Mouse (Mus musculus): ENCODE data around the gene Tmem262. TPM values are rescaled to one million over a fixed set of nuclear protein-coding genes. Genes with fewer than 3 reads are reported as not detected.

The Tmem262 gene
- polyA plus RNA-seq, 1 experiment from 2014 or later: not detected

DNA sequence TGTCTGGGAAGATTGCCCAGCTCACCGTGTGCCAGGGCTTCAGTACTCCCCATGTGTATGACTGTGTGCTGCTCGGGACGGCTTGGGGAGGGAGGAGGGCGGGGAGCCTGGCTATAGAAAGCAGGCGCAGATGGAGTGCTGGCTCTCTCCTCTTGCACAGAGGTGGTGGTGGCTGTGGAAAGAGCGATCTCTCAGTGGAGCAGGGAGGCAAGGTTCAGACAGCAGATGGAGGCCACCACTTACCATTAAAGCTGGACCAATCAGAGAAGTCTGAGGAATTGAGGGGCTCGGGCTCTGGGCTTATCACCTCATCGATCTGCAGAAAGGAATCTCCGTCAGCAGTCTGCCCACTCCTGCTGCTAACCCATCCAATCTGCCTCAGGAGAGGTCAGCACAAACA is 2.3 kb downstream of the Tmem262 start, which contains the start of gene Gm28374:
Gm28374 (minus strand) TSS at position 101 of the 400 bp plus-strand sequence.
- WGBS: 91% methylated on average over 9 of the region's 9 CpGs

DNA sequence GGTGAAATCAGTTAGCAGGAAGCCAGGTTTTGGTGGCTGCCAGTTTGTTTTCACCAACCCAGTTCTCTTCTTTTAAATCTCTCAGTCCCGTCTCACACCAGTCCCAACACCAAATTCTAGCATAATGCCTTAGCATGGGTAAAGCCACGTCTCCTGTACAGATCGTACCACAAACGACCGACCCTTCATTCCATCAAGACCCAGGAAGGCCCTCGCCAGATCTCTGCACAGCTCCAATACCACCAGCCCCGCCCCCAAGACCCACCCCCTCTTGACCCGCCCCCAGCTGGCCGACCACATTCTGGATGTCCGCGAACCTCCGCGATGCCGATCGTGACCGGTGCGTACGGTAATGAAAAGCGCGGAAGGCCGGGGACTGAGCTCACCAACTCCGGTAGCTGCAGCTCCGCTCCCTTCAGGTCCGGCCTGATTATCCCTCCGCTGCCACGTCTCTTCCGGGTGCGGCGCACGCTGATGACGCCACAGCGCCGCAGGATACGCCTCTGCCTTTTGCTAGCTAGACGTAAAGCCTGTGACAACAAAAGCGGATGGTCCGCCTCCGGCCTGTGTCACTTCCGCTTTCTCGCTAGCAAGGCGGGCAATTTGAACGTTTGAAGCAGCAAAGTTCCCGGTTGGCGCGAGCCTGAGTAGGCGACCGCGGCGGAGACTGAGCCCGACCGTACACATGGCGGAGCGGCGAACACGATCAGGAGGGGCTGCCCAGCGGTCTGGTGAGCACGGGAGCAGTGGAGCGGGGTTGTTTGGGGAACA is 4.8 kb downstream of the Tmem262 start, which contains the start of the genes Zfpl1 and Cdca5:
Zfpl1 (minus strand) TSS at position 479 of the 771 bp plus-strand sequence.
Cdca5 (plus strand) TSS at position 506 of the 771 bp plus-strand sequence.
- Histone ChIP-seq H3K27ac (ENCODE audit: low read depth, low read length) (peak within 1 kb of the TSS; percentile 30; the same call in 1 of the 2 replicates), H3K4me3 (ENCODE audit: low read depth, low read length) (peak within 1 kb of the TSS; percentile 80), H3K27me3 (ENCODE audit: control insufficient read depth, insufficient read depth, low read length) (no peaks in the 10 kb centered on the region), H3K4me1 (ENCODE audit: control insufficient read depth, insufficient read depth, low read length) (peaks cover 12% of the 10 kb centered on the region), H3K36me3 (ENCODE audit: control insufficient read depth, insufficient read depth, low read length) (peaks cover 12% of the 10 kb centered on the region), H3K9ac (ENCODE audit: low read length) (peak within 1 kb of the TSS; percentile 77), H3K9me3 (ENCODE audit: control insufficient read depth, low read length) (no peaks in the 10 kb centered on the region), H3K4me2 (peak within 1 kb of the TSS; percentile 80)
- DNase-seq (ENCODE audit: low spot score, missing footprints): peak; percentile 100
- ATAC-seq (ENCODE audit: low FRiP score): peak; percentile 92
- WGBS: under 1% methylated on average over 58 of the region's 58 CpGs

More for the DNA sequence above, 2.3 kb downstream of the Tmem262 start, which contains the start of gene Gm28374:
- Histone ChIP-seq H3K9ac (ENCODE audit: low read length) (no peak within 1 kb of the TSS), H3K36me3 (ENCODE audit: control insufficient read depth, insufficient read depth, low read length) (peaks cover 11% of the 10 kb centered on the region), H3K9me3 (ENCODE audit: control insufficient read depth, low read length) (no peaks in the 10 kb centered on the region), H3K4me2 (no peak within 1 kb of the TSS), H3K27me3 (ENCODE audit: control insufficient read depth, insufficient read depth, low read length) (no peaks in the 10 kb centered on the region), H3K4me3 (ENCODE audit: low read depth, low read length) (no peak within 1 kb of the TSS), H3K4me1 (ENCODE audit: control insufficient read depth, insufficient read depth, low read length) (peaks cover 12% of the 10 kb centered on the region), H3K27ac (ENCODE audit: low read depth, low read length) (no peak within 1 kb of the TSS)
- DNase-seq (ENCODE audit: low spot score, missing footprints) (no peak), ATAC-seq (ENCODE audit: low FRiP score) (no peak)

DNA sequence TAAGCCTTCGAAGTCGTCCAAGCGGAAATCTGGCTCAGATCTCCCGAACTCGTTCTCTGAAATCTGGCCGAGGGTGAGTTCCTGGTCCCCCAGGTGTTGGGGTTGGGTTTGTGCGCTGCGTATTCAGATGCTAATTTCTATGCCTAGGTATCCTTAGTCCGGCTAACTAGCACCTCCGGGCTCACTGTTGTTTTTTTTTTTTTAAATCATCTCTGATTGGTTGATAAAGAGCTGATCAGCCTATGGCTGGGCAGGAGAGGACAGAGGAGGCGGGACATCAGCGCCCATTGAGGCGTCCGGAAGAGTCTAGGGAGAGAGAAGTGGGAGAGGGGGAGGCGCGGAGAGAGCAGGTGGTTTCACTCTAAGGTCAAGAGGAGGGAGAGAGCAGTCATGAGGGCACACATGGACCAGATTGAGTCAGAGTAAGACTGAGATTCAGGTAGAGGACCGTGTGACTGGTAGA is 5.6 kb downstream of the Tmem262 start:
- peak overlapping the region; percentile 70 for H3K9ac ChIP-seq (ENCODE audit: low read length)
- no peaks in the 10 kb centered on the region for H3K27me3 ChIP-seq (ENCODE audit: control insufficient read depth, insufficient read depth, low read length)
- peak; percentile 81 for ATAC-seq (ENCODE audit: low FRiP score)
- H3K4me3 ChIP-seq (ENCODE audit: low read depth, low read length): peak overlapping the region; percentile 80
- under 1% methylated on average over 17 of the region's 17 CpGs for WGBS
- peaks cover 12% of the 10 kb centered on the region for H3K4me1 ChIP-seq (ENCODE audit: control insufficient read depth, insufficient read depth, low read length)
- no peaks in the 10 kb centered on the region for H3K9me3 ChIP-seq (ENCODE audit: control insufficient read depth, low read length)
- peaks cover 13% of the 10 kb centered on the region for H3K36me3 ChIP-seq (ENCODE audit: control insufficient read depth, insufficient read depth, low read length)
- peak overlapping the region; percentile 80 for H3K4me2 ChIP-seq
- H3K27ac ChIP-seq (ENCODE audit: low read depth, low read length): no peak overlapping the region; the same call in 1 of the 2 replicates
- peak; percentile 94 for DNase-seq (ENCODE audit: low spot score, missing footprints)

DNA sequence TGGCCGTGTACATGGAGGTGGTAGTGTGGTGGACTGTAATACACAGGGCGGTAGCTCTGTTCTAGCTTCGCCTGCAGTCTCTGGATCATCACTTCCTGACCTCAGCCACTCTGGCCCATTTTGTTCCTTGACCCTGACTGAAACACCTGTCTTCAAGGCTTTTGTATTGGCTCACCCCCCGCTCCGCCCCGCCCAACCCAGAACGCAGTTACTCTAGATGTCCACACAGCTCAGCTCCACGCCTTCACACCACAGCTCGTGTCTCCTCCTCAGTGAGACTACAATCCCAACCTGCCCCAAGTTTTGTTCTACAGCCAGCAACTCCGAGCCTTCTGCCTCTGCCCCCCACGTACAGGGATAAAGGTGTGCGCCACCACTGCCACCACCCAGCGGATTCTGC is 9.0 kb downstream of the Tmem262 start:
- DNase-seq (ENCODE audit: low spot score, missing footprints) (no peak), ATAC-seq (ENCODE audit: low FRiP score) (no peak)
- Histone ChIP-seq H3K4me1 (ENCODE audit: control insufficient read depth, insufficient read depth, low read length) (peaks cover 8% of the 10 kb centered on the region), H3K4me2 (no peak overlapping the region), H3K27me3 (ENCODE audit: control insufficient read depth, insufficient read depth, low read length) (no peaks in the 10 kb centered on the region), H3K9me3 (ENCODE audit: control insufficient read depth, low read length) (no peaks in the 10 kb centered on the region), H3K27ac (ENCODE audit: low read depth, low read length) (no peak overlapping the region), H3K36me3 (ENCODE audit: control insufficient read depth, insufficient read depth, low read length) (peaks cover 10% of the 10 kb centered on the region; the same call in 1 of the 2 replicates), H3K9ac (ENCODE audit: low read length) (no peak overlapping the region), H3K4me3 (ENCODE audit: low read depth, low read length) (no peak overlapping the region)
- 96% methylated on average over 13 of the region's 13 CpGs for WGBS

DNA sequence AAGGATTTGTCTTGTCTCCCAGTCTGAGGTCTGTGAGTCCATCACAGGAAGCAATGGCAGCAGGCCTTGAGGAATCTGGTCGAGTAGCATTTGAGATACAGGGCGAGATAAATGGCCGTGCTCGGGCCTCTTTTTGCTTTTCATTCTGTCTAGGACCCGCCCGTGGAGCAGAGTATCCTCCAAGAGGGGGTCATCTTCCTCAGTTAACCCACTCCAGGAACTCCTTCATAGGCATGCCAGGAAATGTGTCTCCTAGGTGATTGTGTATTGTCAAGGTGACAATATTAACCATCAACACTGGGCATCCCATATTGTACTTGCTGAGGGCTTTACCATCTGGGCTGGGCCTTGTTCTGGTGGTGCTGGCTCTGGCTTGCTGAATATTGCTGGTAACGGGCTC is 14.3 kb downstream of the Tmem262 start, which contains the start of gene AC131692.1:
AC131692.1 (plus strand) TSS at position 301 of the 400 bp plus-strand sequence.
- DNase-seq (ENCODE audit: low spot score, missing footprints): no peak
- H3K36me3 ChIP-seq (ENCODE audit: control insufficient read depth, insufficient read depth, low read length): peaks cover 15% of the 10 kb centered on the region
- no peaks in the 10 kb centered on the region for H3K27me3 ChIP-seq (ENCODE audit: control insufficient read depth, insufficient read depth, low read length)
- H3K9me3 ChIP-seq (ENCODE audit: control insufficient read depth, low read length): no peaks in the 10 kb centered on the region
- no peaks in the 10 kb centered on the region for H3K4me1 ChIP-seq (ENCODE audit: control insufficient read depth, insufficient read depth, low read length)
- H3K4me3 ChIP-seq (ENCODE audit: low read depth, low read length): no peak within 1 kb of the TSS
- no peak within 1 kb of the TSS for H3K9ac ChIP-seq (ENCODE audit: low read length)
- no peak within 1 kb of the TSS for H3K27ac ChIP-seq (ENCODE audit: low read depth, low read length)
- no peak within 1 kb of the TSS for H3K4me2 ChIP-seq
- ATAC-seq (ENCODE audit: low FRiP score): no peak
- WGBS: 95% methylated on average over 7 of the region's 7 CpGs

DNA sequence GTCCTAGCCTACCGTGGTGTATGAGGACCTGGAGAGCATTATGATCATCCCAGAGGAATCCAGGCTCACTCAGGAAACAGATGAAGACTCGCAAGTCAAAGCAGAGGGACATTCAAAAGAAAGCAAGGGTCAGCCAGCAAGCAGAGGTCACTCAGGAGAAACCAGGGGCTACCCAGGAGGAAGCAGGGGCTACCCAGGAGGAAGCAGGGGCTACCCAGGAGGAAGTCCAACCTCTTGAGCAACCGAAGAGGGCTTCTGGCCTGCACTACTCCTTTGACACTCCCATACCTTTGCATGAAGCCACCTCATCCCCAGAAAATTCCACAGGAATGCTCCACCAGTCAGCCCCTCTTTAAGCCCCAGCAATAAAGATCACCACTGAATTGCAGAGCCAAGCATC is 18.0 kb downstream of the Tmem262 start:
- Histone ChIP-seq H3K4me1 (ENCODE audit: control insufficient read depth, insufficient read depth, low read length) (no peaks in the 10 kb centered on the region), H3K27ac (ENCODE audit: low read depth, low read length) (no peak overlapping the region), H3K4me2 (no peak overlapping the region), H3K4me3 (ENCODE audit: low read depth, low read length) (no peak overlapping the region), H3K9ac (ENCODE audit: low read length) (no peak overlapping the region), H3K27me3 (ENCODE audit: control insufficient read depth, insufficient read depth, low read length) (no peaks in the 10 kb centered on the region), H3K36me3 (ENCODE audit: control insufficient read depth, insufficient read depth, low read length) (peaks cover 6% of the 10 kb centered on the region), H3K9me3 (ENCODE audit: control insufficient read depth, low read length) (no peaks in the 10 kb centered on the region)
- DNase-seq (ENCODE audit: low spot score, missing footprints): no peak
- 89% methylated on average over 3 of the region's 3 CpGs for whole genome bisulfite sequencing
- no peak for ATAC-seq (ENCODE audit: low FRiP score)

DNA sequence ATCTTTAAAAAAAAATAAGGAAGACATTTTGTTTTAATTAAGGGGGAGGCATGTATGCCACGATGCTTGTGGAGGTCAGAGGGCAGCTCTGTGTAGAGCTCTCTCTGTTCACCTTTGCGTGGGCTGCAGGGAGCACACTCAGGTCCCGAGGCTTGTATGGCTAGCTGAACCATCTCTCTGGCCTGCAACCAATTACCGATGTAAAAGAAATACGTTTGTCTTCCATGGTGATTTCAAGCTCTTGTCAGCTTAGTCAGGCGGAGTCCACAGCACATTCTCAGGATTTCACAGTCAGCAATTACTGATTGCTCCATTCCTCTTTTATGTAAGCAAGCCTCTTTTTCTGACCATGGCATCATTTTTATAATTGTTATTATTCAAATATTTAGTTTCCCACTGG is 21.4 kb downstream of the Tmem262 start:
- H3K27me3 ChIP-seq (ENCODE audit: control insufficient read depth, insufficient read depth, low read length): no peaks in the 10 kb centered on the region
- H3K36me3 ChIP-seq (ENCODE audit: control insufficient read depth, insufficient read depth, low read length): no peaks in the 10 kb centered on the region; the same call in none of the 2 replicates
- peak; percentile 47 for DNase-seq (ENCODE audit: low spot score, missing footprints)
- no peak for ATAC-seq (ENCODE audit: low FRiP score)
- H3K4me3 ChIP-seq (ENCODE audit: low read depth, low read length): no peak overlapping the region
- H3K9ac ChIP-seq (ENCODE audit: low read length): no peak overlapping the region
- no peaks in the 10 kb centered on the region for H3K9me3 ChIP-seq (ENCODE audit: control insufficient read depth, low read length)
- no peak overlapping the region for H3K27ac ChIP-seq (ENCODE audit: low read depth, low read length)
- no peaks in the 10 kb centered on the region for H3K4me1 ChIP-seq (ENCODE audit: control insufficient read depth, insufficient read depth, low read length)
- 76% methylated on average over 6 of the region's 6 CpGs for WGBS
- no peak overlapping the region for H3K4me2 ChIP-seq

DNA sequence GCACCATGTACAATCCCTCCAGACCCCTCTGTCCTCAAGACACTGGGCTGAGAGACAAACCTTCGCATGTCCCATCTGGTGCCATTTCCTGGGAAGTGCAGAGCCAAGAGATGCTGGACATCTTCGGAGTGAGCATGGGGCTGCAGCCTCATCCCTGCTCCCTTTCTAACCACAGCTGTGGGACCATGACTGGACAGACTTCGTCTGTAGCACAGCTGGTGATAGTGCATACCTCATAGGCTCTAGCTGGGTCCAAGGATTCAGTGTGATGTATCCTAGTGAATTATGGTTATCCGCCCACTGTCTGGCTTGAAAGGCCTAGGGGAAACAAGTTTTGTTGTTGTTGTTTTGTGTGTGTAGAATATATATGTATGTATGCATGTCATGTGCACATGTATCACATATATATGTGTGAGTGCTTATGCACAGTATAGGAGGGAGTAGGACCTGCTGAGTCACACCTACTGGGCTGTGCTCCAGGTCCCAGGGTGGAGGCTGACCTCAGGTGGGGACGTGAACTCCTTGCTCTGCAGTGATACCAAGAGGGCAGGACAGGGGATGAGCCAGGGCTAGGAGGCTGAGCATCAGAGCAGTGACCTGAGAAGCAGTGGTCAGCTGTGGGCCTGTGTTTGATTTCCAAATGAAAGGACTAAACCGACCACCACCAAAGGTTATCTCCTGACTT is 22.5 kb downstream of the Tmem262 start:
- DNase-seq (ENCODE audit: low spot score, missing footprints): peak; percentile 67
- H3K9ac ChIP-seq (ENCODE audit: low read length): no peak overlapping the region
- H3K27ac ChIP-seq (ENCODE audit: low read depth, low read length): no peak overlapping the region
- no peaks in the 10 kb centered on the region for H3K9me3 ChIP-seq (ENCODE audit: control insufficient read depth, low read length)
- no peaks in the 10 kb centered on the region for H3K4me1 ChIP-seq (ENCODE audit: control insufficient read depth, insufficient read depth, low read length)
- WGBS: 77% methylated on average over 6 of the region's 6 CpGs
- H3K4me2 ChIP-seq: no peak overlapping the region
- no peaks in the 10 kb centered on the region; the same call in none of the 2 replicates for H3K36me3 ChIP-seq (ENCODE audit: control insufficient read depth, insufficient read depth, low read length)
- H3K4me3 ChIP-seq (ENCODE audit: low read depth, low read length): no peak overlapping the region
- no peaks in the 10 kb centered on the region for H3K27me3 ChIP-seq (ENCODE audit: control insufficient read depth, insufficient read depth, low read length)
- ATAC-seq (ENCODE audit: low FRiP score): no peak

DNA sequence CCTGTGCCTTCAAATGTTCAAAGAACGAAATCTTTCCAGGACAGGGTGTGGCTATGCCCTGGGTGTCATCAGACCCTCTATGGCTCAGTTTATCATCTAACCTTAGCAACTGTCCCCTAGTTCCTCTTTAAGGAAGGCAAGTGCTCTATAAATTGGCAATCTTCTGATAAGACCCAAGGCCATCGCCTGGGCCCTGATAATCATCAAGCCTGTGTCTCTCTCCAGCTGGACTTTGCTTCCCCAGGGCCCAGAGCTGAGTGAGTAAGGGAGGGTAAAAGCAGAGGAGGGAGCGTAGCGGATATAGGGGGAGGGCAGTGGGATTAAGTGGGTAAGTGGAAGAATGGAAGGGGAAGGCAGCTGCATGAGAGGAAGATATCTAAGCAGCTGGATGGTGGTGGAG is 24.6 kb downstream of the Tmem262 start:
- Histone ChIP-seq H3K9ac (ENCODE audit: low read length) (no peak overlapping the region), H3K27me3 (ENCODE audit: control insufficient read depth, insufficient read depth, low read length) (no peaks in the 10 kb centered on the region), H3K27ac (ENCODE audit: low read depth, low read length) (no peak overlapping the region), H3K4me3 (ENCODE audit: low read depth, low read length) (no peak overlapping the region), H3K9me3 (ENCODE audit: control insufficient read depth, low read length) (no peaks in the 10 kb centered on the region), H3K36me3 (ENCODE audit: control insufficient read depth, insufficient read depth, low read length) (no peaks in the 10 kb centered on the region), H3K4me2 (no peak overlapping the region), H3K4me1 (ENCODE audit: control insufficient read depth, insufficient read depth, low read length) (no peaks in the 10 kb centered on the region)
- 75% methylated on average over 4 of the region's 4 CpGs for WGBS
- peak; percentile 28 for DNase-seq (ENCODE audit: low spot score, missing footprints)
- ATAC-seq (ENCODE audit: low FRiP score): no peak

Data from midbrain, embryonic 11.5 days (tissue).